Mouse (Mus musculus): ENCODE measurements around the gene Vrk3. TPM values are rescaled to one million over a fixed set of nuclear protein-coding genes. Genes with fewer than 3 reads are reported as not detected.
"Not testable (repeated sequence)": the region's sequence is repeated elsewhere in the genome, so short reads cannot be mapped to it uniquely, and the experiment has no call there.

The Vrk3 gene
- total RNA-seq, 1 experiment from 2014 or later: 44.7 TPM

GRCm38 (mm10) chr7:44750950-44751349 is 2.7 kb downstream of the Vrk3 start, which contains the start of gene Zfp473:
Gene Zfp473 (minus strand): TSS chr7:44751050.
- not testable (repeated sequence) for ATAC-seq (replicated peaks; ENCODE audit: low read depth, poor library complexity, severe bottlenecking)

- ATAC-seq (replicated peaks; ENCODE audit: low read depth, poor library complexity, severe bottlenecking): no peak
Observed at GRCm38 (mm10) chr7:44757164-44757563, 9.0 kb downstream of the Vrk3 start.

GRCm38 (mm10) chr7:44760366-44760765 is 12.2 kb downstream of the Vrk3 start:
- ATAC-seq (replicated peaks; ENCODE audit: low read depth, poor library complexity, severe bottlenecking): no peak

GRCm38 (mm10) chr7:44768129-44768528 is 19.9 kb downstream of the Vrk3 start:
- no peak for ATAC-seq (replicated peaks; ENCODE audit: low read depth, poor library complexity, severe bottlenecking)

GRCm38 (mm10) chr7:44770046-44770578 is 21.9 kb downstream of the Vrk3 start:
- peak; percentile 64 for ATAC-seq (replicated peaks; ENCODE audit: low read depth, poor library complexity, severe bottlenecking)

- ATAC-seq (replicated peaks; ENCODE audit: low read depth, poor library complexity, severe bottlenecking): peak; percentile 37; the same call in 1 of the 2 replicates
Observed at GRCm38 (mm10) chr7:44772591-44773204, 24.5 kb downstream of the Vrk3 start.

GRCm38 (mm10) chr7:44776849-44777498 is 28.8 kb downstream of the Vrk3 start:
- ATAC-seq (replicated peaks; ENCODE audit: low read depth, poor library complexity, severe bottlenecking): no peak

- no peak for ATAC-seq (replicated peaks; ENCODE audit: low read depth, poor library complexity, severe bottlenecking)
Observed at GRCm38 (mm10) chr7:44780101-44780500, 31.9 kb downstream of the Vrk3 start.

GRCm38 (mm10) chr7:44789531-44789930 is 41.3 kb downstream of the Vrk3 start:
- ATAC-seq (replicated peaks; ENCODE audit: low read depth, poor library complexity, severe bottlenecking): no peak

- ATAC-seq (replicated peaks; ENCODE audit: low read depth, poor library complexity, severe bottlenecking): no peak
Observed at GRCm38 (mm10) chr7:44790066-44790465, 41.9 kb downstream of the Vrk3 start.

GRCm38 (mm10) chr7:44792781-44793180 is 44.6 kb downstream of the Vrk3 start:
- no peak for ATAC-seq (replicated peaks; ENCODE audit: low read depth, poor library complexity, severe bottlenecking)

- no peak for ATAC-seq (replicated peaks; ENCODE audit: low read depth, poor library complexity, severe bottlenecking)
Observed at GRCm38 (mm10) chr7:44808927-44809326, 60.7 kb downstream of the Vrk3 start.

- no peak for ATAC-seq (replicated peaks; ENCODE audit: low read depth, poor library complexity, severe bottlenecking)
Observed at GRCm38 (mm10) chr7:44809466-44809865, 61.3 kb downstream of the Vrk3 start.

- no peak for ATAC-seq (replicated peaks; ENCODE audit: low read depth, poor library complexity, severe bottlenecking)
Observed at GRCm38 (mm10) chr7:44810365-44810764, 62.2 kb downstream of the Vrk3 start.

- no peak for ATAC-seq (replicated peaks; ENCODE audit: low read depth, poor library complexity, severe bottlenecking)
Observed at GRCm38 (mm10) chr7:44810819-44811557, 62.8 kb downstream of the Vrk3 start.

- ATAC-seq (replicated peaks; ENCODE audit: low read depth, poor library complexity, severe bottlenecking): no peak
Observed at GRCm38 (mm10) chr7:44812651-44813325, 64.6 kb downstream of the Vrk3 start.

- ATAC-seq (replicated peaks; ENCODE audit: low read depth, poor library complexity, severe bottlenecking): no peak
Observed at GRCm38 (mm10) chr7:44813985-44814384, 65.8 kb downstream of the Vrk3 start.

GRCm38 (mm10) chr7:44814423-44814822 is 66.2 kb downstream of the Vrk3 start:
- ATAC-seq (replicated peaks; ENCODE audit: low read depth, poor library complexity, severe bottlenecking): no peak

GRCm38 (mm10) chr7:44814952-44815553 is 66.8 kb downstream of the Vrk3 start:
- ATAC-seq (replicated peaks; ENCODE audit: low read depth, poor library complexity, severe bottlenecking): no peak

Measured in common myeloid progenitor, adult 5-6 weeks (primary cell).